Mouse (Mus musculus) CH12.LX (cell line): Measurements from ENCODE around the gene Tex36. TPM values are rescaled to one million over a fixed set of nuclear protein-coding genes. Genes with fewer than 3 reads are reported as not detected.

Experiments
- DNase-seq: peaks from one replicate; pipeline ENCODE4 v3.0.0-alpha.2; 2013; ENCODE audit errors: extremely low read depth
- H3K27ac ChIP-seq: 2 replicates; pipeline ENCODE4 v1.5.1; 2012; ENCODE audit warnings: low read depth, mild to moderate bottlenecking, control low read depth, moderate library complexity; ENCODE audit not compliant: insufficient read depth
- H3K27me3 ChIP-seq: replicated peaks from 2 replicates; pipeline ENCODE3; 2012; ENCODE audit warnings: inconsistent platforms
- H3K36me3 ChIP-seq, 2 experiments: replicated peaks in 1 of 2; 2 replicates each; pipeline versions ENCODE3 to v1.6.1; 2012; ENCODE audit warnings: inconsistent platforms in 1 of 2, low read length in 1 of 2, mild to moderate bottlenecking in 1 of 2, mixed read lengths in 1 of 2, moderate library complexity in 1 of 2; ENCODE audit not compliant: control insufficient read depth in 1 of 2, insufficient read depth in 1 of 2
- H3K4me1 ChIP-seq, 2 experiments: 2 replicates each; pipeline ENCODE4 v1.6.1; 2012; ENCODE audit warnings: inconsistent platforms in 1 of 2, moderate library complexity in 1 of 2; ENCODE audit not compliant: insufficient read depth in 2 of 2, control insufficient read depth in 1 of 2
- H3K4me2 ChIP-seq: 2 replicates; pipeline ENCODE4 v1.6.1; 2012; ENCODE audit warnings: low read depth, mild to moderate bottlenecking, control low read depth; ENCODE audit not compliant: poor library complexity, insufficient read depth, severe bottlenecking
- H3K4me3 ChIP-seq, 3 experiments: fragments of 150-350 bp in 1 of 3; sonication (generic) in 1 of 3; replicated peaks in 1 of 3; 2 replicates each; pipeline versions ENCODE3 to v1.5.1; 2011 to 2012; ENCODE audit warnings: low read depth in 2 of 3, low read length in 2 of 3, mild to moderate bottlenecking in 2 of 3, moderate library complexity in 2 of 3, control low read depth in 1 of 3, improper control_type of control experiment in 1 of 3, inconsistent platforms in 1 of 3, mixed read lengths in 1 of 3; ENCODE audit not compliant: poor library complexity in 1 of 3
- H3K79me2 ChIP-seq: replicated peaks from 2 replicates; pipeline ENCODE4 v1.6.1; 2012; ENCODE audit warnings: mild to moderate bottlenecking, moderate library complexity; ENCODE audit not compliant: control insufficient read depth, poor library complexity, insufficient read depth, severe bottlenecking; ENCODE audit errors: extremely low read depth
- H3K9ac ChIP-seq: 2 replicates; pipeline ENCODE4 v1.6.1; 2012; ENCODE audit warnings: low read depth, mild to moderate bottlenecking, control low read depth, moderate library complexity; ENCODE audit not compliant: insufficient read depth
- H3K9me3 ChIP-seq: replicated peaks from 2 replicates; pipeline ENCODE3; 2012; ENCODE audit warnings: low read length, inconsistent platforms, mixed read lengths
- BHLHE40 ChIP-seq: IDR thresholded peaks from 2 replicates; pipeline ENCODE4 v1.6.1; 2011; ENCODE audit warnings: mild to moderate bottlenecking, low read depth, low read length, improper control_type of control experiment
- CHD2 ChIP-seq: IDR thresholded peaks from 2 replicates; pipeline ENCODE4 v1.6.1; 2011; ENCODE audit warnings: low read length, improper control_type of control experiment
- E2F4 ChIP-seq: IDR thresholded peaks from 2 replicates; pipeline ENCODE4 v1.6.1; 2011; ENCODE audit warnings: low read depth, low read length, improper control_type of control experiment; ENCODE audit not compliant: insufficient replicate concordance
- ETS1 ChIP-seq: conservative IDR thresholded peaks from 2 replicates; pipeline ENCODE4 v1.6.1; 2012; ENCODE audit warnings: low read depth, mild to moderate bottlenecking, inconsistent platforms, low read length, improper control_type of control experiment, moderate library complexity
- JUN ChIP-seq: IDR thresholded peaks from 2 replicates; pipeline ENCODE4 v1.6.1; 2011; ENCODE audit warnings: low read depth, mild to moderate bottlenecking, low read length, improper control_type of control experiment, moderate library complexity; ENCODE audit not compliant: insufficient read depth
- JUND ChIP-seq: conservative IDR thresholded peaks from 2 replicates; pipeline ENCODE4 v1.6.1; 2011; ENCODE audit warnings: low read depth, low read length, improper control_type of control experiment
- MAFK ChIP-seq: IDR thresholded peaks from 2 replicates; pipeline ENCODE4 v1.6.1; 2011; ENCODE audit warnings: low read length, improper control_type of control experiment; ENCODE audit not compliant: insufficient replicate concordance
- MAX ChIP-seq: IDR thresholded peaks from 2 replicates; pipeline ENCODE4 v1.6.1; 2011; ENCODE audit warnings: low read length, improper control_type of control experiment
- NELFE ChIP-seq: IDR thresholded peaks from 2 replicates; pipeline ENCODE4 v1.6.1; 2011; ENCODE audit warnings: low read depth, low read length, improper control_type of control experiment
- NRF1 ChIP-seq: IDR thresholded peaks from 2 replicates; pipeline ENCODE4 v1.6.1; 2014; ENCODE audit warnings: low read depth, mild to moderate bottlenecking, inconsistent platforms, low read length, improper control_type of control experiment, moderate library complexity
- PAX5 ChIP-seq: IDR thresholded peaks from 2 replicates; pipeline ENCODE4 v1.6.1; 2012; ENCODE audit warnings: low read length, inconsistent platforms, mixed read lengths
- RAD21 ChIP-seq: IDR thresholded peaks from 2 replicates; pipeline ENCODE4 v1.6.1; 2011; ENCODE audit warnings: low read depth, mild to moderate bottlenecking, low read length, improper control_type of control experiment, moderate library complexity
- RCOR1 ChIP-seq: conservative IDR thresholded peaks from 2 replicates; pipeline ENCODE4 v1.6.1; 2012; ENCODE audit warnings: low read depth, mild to moderate bottlenecking, inconsistent platforms, low read length, improper control_type of control experiment
- TCF12 ChIP-seq: IDR thresholded peaks from 2 replicates; pipeline ENCODE4 v1.6.1; 2014; ENCODE audit warnings: low read depth, mild to moderate bottlenecking, inconsistent platforms, low read length, improper control_type of control experiment
- UBTF ChIP-seq: IDR thresholded peaks from 2 replicates; pipeline ENCODE4 v1.6.1; 2012; ENCODE audit warnings: low read depth, mild to moderate bottlenecking, inconsistent platforms, low read length, improper control_type of control experiment, moderate library complexity
- ZC3H11A ChIP-seq: IDR thresholded peaks from 2 replicates; pipeline ENCODE4 v1.6.1; 2012; ENCODE audit warnings: low read depth, mild to moderate bottlenecking, inconsistent platforms, low read length, improper control_type of control experiment
- ZKSCAN1 ChIP-seq: IDR thresholded peaks from 2 replicates; pipeline ENCODE4 v1.6.1; 2012; ENCODE audit warnings: low read depth, inconsistent platforms, low read length, improper control_type of control experiment, borderline replicate concordance
- ZMIZ1 ChIP-seq: IDR thresholded peaks from 2 replicates; pipeline ENCODE4 v1.6.1; 2012; ENCODE audit warnings: low read depth, mild to moderate bottlenecking, inconsistent platforms, low read length, improper control_type of control experiment
- dilution Hi-C: fragments of 300-500 bp; cut with MboI; formaldehyde crosslinking; loops from 2 replicates; pipeline ENCODE4 v1.14.3; 2020; ENCODE audit warnings: low sequenced_read_pairs; ENCODE audit not compliant: extremely low pct_unique_long_range_greater_than_20kb, extremely low pct_ligation_motif_present
- in situ Hi-C: fragments of 300-500 bp; cut with MboI; formaldehyde crosslinking; loops from 3 replicates; pipeline ENCODE4 v1.14.3; 2019; ENCODE audit warnings: low sequenced_read_pairs, low pct_ligation_motif_present, low pct_unique_long_range_greater_than_20kb, mixed read lengths
- polyA plus RNA-seq: library from polyadenylated mRNA; unstranded; fragments of >175 nt; gene quantifications from 2 replicates; pipeline ENCODE4 v1.2.1, GENCODE M21; 2012; ENCODE audit warnings: low read depth; ENCODE audit not compliant: insufficient read length
- total RNA-seq, 2 experiments: library from RNA; depleted of rRNA; stranded (reverse); fragments of 300-350 nt in 1 of 2; fragments of >200 nt in 1 of 2; gene quantifications; 2 replicates each; pipeline ENCODE4 v1.2.3; 2012 to 2014

Tex36 gene
- total and polyA plus RNA-seq, 3 experiments, result not detected

- H3K4me2 ChIP-seq, result no peak overlapping the region
- 0 out of 4 replicates have a peak, but pooled peaks cover 0 to 3% of the 10 kb centered on the region in 2 experiments for H3K4me1 ChIP-seq
- H3K9ac ChIP-seq, result no peak overlapping the region
- H3K79me2 ChIP-seq, result no peaks in the 10 kb centered on the region
- no peaks in the 10 kb centered on the region for H3K36me3 ChIP-seq
- TF ChIP-seq TCF12, result no peak
- TF ChIP-seq NRF1, result no peak
- TF ChIP-seq RCOR1, result no peak
- TF ChIP-seq BHLHE40, result no peak
- DNase-seq, result no peak
- peaks cover 64% of the 10 kb centered on the region for H3K27me3 ChIP-seq
- no peak overlapping the region for H3K4me3 ChIP-seq
- no peak overlapping the region for H3K27ac ChIP-seq
- in situ Hi-C loops, result no loop called here
- dilution Hi-C loops, result no loop called here
- no peaks in the 10 kb centered on the region for H3K9me3 ChIP-seq
Observed at GRCm38 (mm10) chr7:133580296-133580640, 21.7 kb downstream of the Tex36 start.

DNA sequence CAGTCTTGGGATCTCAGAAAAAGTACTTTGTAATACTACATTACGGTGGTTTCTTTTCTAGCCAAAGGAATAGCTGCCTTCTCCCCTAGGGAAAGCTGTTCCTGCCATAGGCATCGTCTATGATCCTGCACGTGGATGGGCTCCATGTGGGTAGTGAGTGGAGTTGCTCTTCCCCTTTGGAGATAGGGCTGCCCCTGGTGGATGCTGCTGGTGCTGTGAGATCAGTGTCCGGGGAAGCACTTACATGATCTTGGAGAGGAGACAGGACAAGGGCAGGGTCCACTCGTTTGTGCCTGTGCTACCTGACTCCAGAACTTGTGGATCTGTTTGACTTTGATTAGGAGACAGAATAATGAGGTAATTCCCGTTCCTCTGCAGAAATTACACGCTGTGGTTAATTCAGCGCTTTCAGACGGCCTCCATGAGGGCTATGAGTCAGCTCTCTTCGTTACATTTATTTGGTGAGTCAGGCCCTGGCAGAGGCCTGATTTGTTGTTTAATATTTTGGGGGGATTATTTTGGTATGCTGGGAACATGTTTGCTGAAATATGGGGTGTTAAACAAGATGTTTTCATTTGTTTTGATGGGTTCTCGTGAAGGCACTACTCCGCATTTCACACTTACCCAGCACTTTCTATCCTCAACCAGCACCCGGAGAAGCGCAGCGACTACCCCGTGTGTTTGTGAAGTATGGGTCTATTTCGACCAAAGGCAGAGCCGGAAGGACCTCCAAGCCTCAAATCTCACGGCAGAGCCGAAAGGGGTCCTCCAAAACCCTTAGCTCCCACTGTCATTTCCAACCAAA is 22.3 kb downstream of the Tex36 start:
- dilution Hi-C loops, result no loop called here
- no peak for TF ChIP-seq ZMIZ1
- no peak for TF ChIP-seq ZC3H11A
- no peak for TF ChIP-seq ZKSCAN1
- TF ChIP-seq NRF1, result no peak
- TF ChIP-seq E2F4, result no peak
- TF ChIP-seq BHLHE40, result no peak
- no peak for TF ChIP-seq PAX5
- TF ChIP-seq RAD21, result no peak
- no peak for TF ChIP-seq MAFK
- no peak for TF ChIP-seq ETS1
- no peak for TF ChIP-seq NELFE
- no peak for TF ChIP-seq UBTF
- TF ChIP-seq JUND, result no peak
- no peak for TF ChIP-seq MAX
- no peak for TF ChIP-seq JUN
- no peak for TF ChIP-seq RCOR1
- no peak for TF ChIP-seq CHD2
- Histone ChIP-seq H3K4me2 (no peak overlapping the region), H3K27ac (no peak overlapping the region), H3K9me3 (no peaks in the 10 kb centered on the region), H3K4me3 (no peak overlapping the region), H3K9ac (no peak overlapping the region), H3K36me3 (no peaks in the 10 kb centered on the region), H3K4me1 (0 out of 4 replicates have a peak, but pooled peaks cover 0 to 3% of the 10 kb centered on the region in 2 experiments), H3K79me2 (no peaks in the 10 kb centered on the region), H3K27me3 (peaks cover 70% of the 10 kb centered on the region)
- no peak for DNase-seq
- in situ Hi-C loops, result no loop called here
